Mouse (Mus musculus): ENCODE results near the gene Ssh3. TPM values are rescaled to one million over a fixed set of nuclear protein-coding genes. Genes with fewer than 3 reads are reported as not detected.

The Ssh3 gene
- total RNA-seq, 2 experiments from 2014 or later = 2.8 to 3.4 TPM

- DNase-seq (ENCODE audit: low spot score) = no peak
Observed at GRCm38 (mm10) chr19:4297851-4298250, 28.9 kb upstream of the Ssh3 start.

GRCm38 (mm10) chr19:4296611-4297010 is 27.6 kb upstream of the Ssh3 start:
- no peak for DNase-seq (ENCODE audit: low spot score)

GRCm38 (mm10) chr19:4295391-4295790 is 26.4 kb upstream of the Ssh3 start:
- no peak for DNase-seq (ENCODE audit: low spot score)

GRCm38 (mm10) chr19:4294381-4295097 is 25.6 kb upstream of the Ssh3 start:
- DNase-seq (ENCODE audit: low spot score) = peak; percentile 43

GRCm38 (mm10) chr19:4291161-4291560 is 22.2 kb upstream of the Ssh3 start:
- no peak for DNase-seq (ENCODE audit: low spot score)

GRCm38 (mm10) chr19:4290749-4291148 is 21.8 kb upstream of the Ssh3 start:
- DNase-seq (ENCODE audit: low spot score) = no peak

- DNase-seq (ENCODE audit: low spot score) = no peak
Observed at GRCm38 (mm10) chr19:4283653-4284052, 14.7 kb upstream of the Ssh3 start.

GRCm38 (mm10) chr19:4282898-4283553 is 14.0 kb upstream of the Ssh3 start, which contains the start of gene Ankrd13d:
Gene Ankrd13d, minus strand, starts transcription at chr19:4283137.
- DNase-seq (ENCODE audit: low spot score) = peak; percentile 84

GRCm38 (mm10) chr19:4280425-4280824 is 11.4 kb upstream of the Ssh3 start:
- DNase-seq (ENCODE audit: low spot score) = no peak

- no peak for DNase-seq (ENCODE audit: low spot score)
Observed at GRCm38 (mm10) chr19:4279487-4279886, 10.5 kb upstream of the Ssh3 start.

GRCm38 (mm10) chr19:4270972-4271371 is 2.0 kb upstream of the Ssh3 start:
- DNase-seq (ENCODE audit: low spot score) = no peak

- DNase-seq (ENCODE audit: low spot score) = no peak
Observed at GRCm38 (mm10) chr19:4270187-4270586, 1.2 kb upstream of the Ssh3 start.

GRCm38 (mm10) chr19:4265956-4266355 is 3.0 kb downstream of the Ssh3 start:
- DNase-seq (ENCODE audit: low spot score) = no peak

- DNase-seq (ENCODE audit: low spot score) = no peak
Observed at GRCm38 (mm10) chr19:4264171-4264780, 4.7 kb downstream of the Ssh3 start.

GRCm38 (mm10) chr19:4263702-4264101 is 5.3 kb downstream of the Ssh3 start:
- no peak for DNase-seq (ENCODE audit: low spot score)

- no peak for DNase-seq (ENCODE audit: low spot score)
Observed at GRCm38 (mm10) chr19:4262756-4263155, 6.2 kb downstream of the Ssh3 start.

- DNase-seq (ENCODE audit: low spot score) = no peak
Observed at GRCm38 (mm10) chr19:4261038-4261698, 7.8 kb downstream of the Ssh3 start.

- no peak for DNase-seq (ENCODE audit: low spot score)
Observed at GRCm38 (mm10) chr19:4257897-4258252, 11.1 kb downstream of the Ssh3 start.

- peak; percentile 95 for DNase-seq (ENCODE audit: low spot score)
Observed at GRCm38 (mm10) chr19:4257216-4257896, 11.6 kb downstream of the Ssh3 start.

GRCm38 (mm10) chr19:4255583-4256162 is 13.3 kb downstream of the Ssh3 start:
- no peak for DNase-seq (ENCODE audit: low spot score)

GRCm38 (mm10) chr19:4254230-4254629 is 14.8 kb downstream of the Ssh3 start:
- no peak for DNase-seq (ENCODE audit: low spot score)

Measured in gastrocnemius, adult 18-20 months (tissue).